Mouse (Mus musculus) embryonic facial prominence, embryonic 11.5 days (tissue): ENCODE data around the gene Tle6. TPM values are rescaled to one million over a fixed set of nuclear protein-coding genes. Genes with fewer than 3 reads are reported as not detected.
A peak's percentile ranks its signal among the peaks of the same experiment; 100 is the strongest.

Experiments
- ATAC-seq: fragments of 200-750 bp; cut with Nextera tagmentation; replicated peaks from 2 replicates; pipeline ENCODE4 v1.8.0; 2017; ENCODE audit warnings: low read depth; ENCODE audit not compliant: insufficient number of reproducible peaks, low FRiP score, low TSS enrichment
- DNase-seq: peaks from one replicate; pipeline ENCODE4 v3.0.0-alpha.2; 2015; ENCODE audit warnings: low spot score
- H3K27ac ChIP-seq: fragments of 300-500 bp; sonication (generic); replicated peaks from 2 replicates; pipeline ENCODE4 v1.5.1; 2014; ENCODE audit warnings: mild to moderate bottlenecking, low read depth, low read length, control low read depth
- H3K27me3 ChIP-seq: fragments of 300-500 bp; sonication (generic); 2 replicates; pipeline ENCODE4 v1.6.1; 2014; ENCODE audit warnings: mild to moderate bottlenecking, low read length, moderate library complexity, mixed read lengths; ENCODE audit not compliant: control insufficient read depth, insufficient read depth
- H3K36me3 ChIP-seq: fragments of 300-500 bp; sonication (generic); replicated peaks from 2 replicates; pipeline ENCODE4 v1.6.1; 2014; ENCODE audit warnings: low read depth, mild to moderate bottlenecking, low read length, moderate library complexity, mixed read lengths; ENCODE audit not compliant: control insufficient read depth, insufficient read depth
- H3K4me1 ChIP-seq: fragments of 300-500 bp; sonication (generic); 2 replicates; pipeline ENCODE4 v1.6.1; 2014; ENCODE audit warnings: low read length, mixed read lengths; ENCODE audit not compliant: control insufficient read depth, insufficient read depth
- H3K4me2 ChIP-seq: fragments of 300-500 bp; sonication (generic); 2 replicates; pipeline ENCODE4 v1.6.1; 2014; ENCODE audit warnings: low read depth, mild to moderate bottlenecking, control low read depth, low read length, moderate library complexity
- H3K4me3 ChIP-seq: fragments of 300-500 bp; sonication (generic); 2 replicates; pipeline ENCODE4 v1.5.1; 2014; ENCODE audit warnings: low read depth, low read length, control low read depth
- H3K9ac ChIP-seq: fragments of 300-500 bp; sonication (generic); replicated peaks from 2 replicates; pipeline ENCODE4 v1.6.1; 2014; ENCODE audit warnings: mild to moderate bottlenecking, control low read depth, low read length
- H3K9me3 ChIP-seq: fragments of 300-500 bp; sonication (generic); replicated peaks from 2 replicates; pipeline ENCODE4 v1.6.1; 2016; ENCODE audit warnings: mild to moderate bottlenecking, low read length, inconsistent platforms, mixed read lengths; ENCODE audit not compliant: control insufficient read depth
- WGBS: fragments of 180-500 bp; shearing (Covaris S2); extraction: QIAGEN DNeasy Blood & Tissue Kit; methylation state at CpG from one replicate; pipeline ENCODE4 v1.1.7; 2014; 5-methylcytosine and 5-hydroxymethylcytosine counted together
- polyA plus RNA-seq: library from polyadenylated mRNA; unstranded; fragments of >200 nt; fragmentation: Nextera tagmentation; extraction: Ambion mirVana; gene quantifications from 2 replicates; pipeline ENCODE4 v1.2.1, GENCODE M21; 2014

Tle6 gene
- polyA plus RNA-seq, 1 experiment from 2014 or later = 7.1 TPM

- peaks cover 5% of the 10 kb centered on the region for H3K4me1 ChIP-seq
- H3K4me3 ChIP-seq = peak within 1 kb of the TSS; percentile 75
- H3K4me2 ChIP-seq = peak within 1 kb of the TSS; percentile 84
- no peaks in the 10 kb centered on the region; the same call in 1 of the 2 replicates for H3K36me3 ChIP-seq
- peak within 1 kb of the TSS; percentile 85 for H3K9ac ChIP-seq
- WGBS = 2% methylated on average over 55 of the region's 59 CpGs
- DNase-seq (peak; percentile 99), ATAC-seq (peak; percentile 95)
- H3K27me3 ChIP-seq = no peaks in the 10 kb centered on the region
- peak within 1 kb of the TSS; percentile 67 for H3K27ac ChIP-seq
- no peaks in the 10 kb centered on the region for H3K9me3 ChIP-seq
These were observed 55.6 kb downstream of the Tle6 start, which contains the start of gene Gna11 for GRCm38 (mm10) chr10:81545161-81545747. Gna11 (minus strand) TSS chr10:81545190.

GRCm38 (mm10) chr10:81544296-81545160, 56.3 kb downstream of the Tle6 start:
- ATAC-seq = no peak; the same call in 1 of the 2 replicates
- no peaks in the 10 kb centered on the region; the same call in 1 of the 2 replicates for H3K36me3 ChIP-seq
- H3K4me3 ChIP-seq = peak overlapping the region; percentile 75
- H3K4me1 ChIP-seq = peaks cover 5% of the 10 kb centered on the region
- no peaks in the 10 kb centered on the region for H3K27me3 ChIP-seq
- DNase-seq = no peak
- WGBS = under 1% methylated on average over 76 of the region's 93 CpGs
- peak overlapping the region; percentile 84 for H3K4me2 ChIP-seq
- H3K9ac ChIP-seq = peak overlapping the region; percentile 85
- H3K9me3 ChIP-seq = no peaks in the 10 kb centered on the region
- no peak overlapping the region; the same call in 1 of the 2 replicates for H3K27ac ChIP-seq

DNA sequence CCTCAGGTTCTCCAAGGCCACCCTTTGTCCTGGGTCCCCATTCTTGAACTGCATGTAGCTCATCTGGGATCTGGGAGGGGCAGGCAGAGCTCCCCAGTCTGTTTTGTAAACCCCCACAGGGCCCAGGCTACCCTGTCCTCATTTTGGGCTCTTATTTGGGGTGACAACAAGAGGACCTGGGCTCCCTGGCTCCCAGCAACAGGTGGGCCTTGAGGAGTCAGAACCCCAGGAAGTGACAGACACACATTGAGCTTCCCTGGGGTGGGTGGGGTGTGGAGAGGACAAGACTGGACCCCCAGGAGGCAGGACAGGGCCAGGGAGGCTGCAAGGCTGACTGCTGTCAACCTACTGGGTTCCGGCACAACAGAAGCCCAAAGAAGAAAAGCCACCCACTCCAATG, 57.2 kb downstream of the Tle6 start:
- DNase-seq (no peak), ATAC-seq (no peak)
- Histone ChIP-seq H3K36me3 (no peaks in the 10 kb centered on the region; the same call in 1 of the 2 replicates), H3K4me2 (peak overlapping the region; percentile 84), H3K9ac (peak overlapping the region; percentile 85), H3K27ac (no peak overlapping the region), H3K9me3 (no peaks in the 10 kb centered on the region), H3K4me1 (peaks cover 5% of the 10 kb centered on the region), H3K27me3 (no peaks in the 10 kb centered on the region), H3K4me3 (peak overlapping the region; percentile 75)
- 64% methylated on average over 1 of the region's 1 CpGs for whole genome bisulfite sequencing

DNA sequence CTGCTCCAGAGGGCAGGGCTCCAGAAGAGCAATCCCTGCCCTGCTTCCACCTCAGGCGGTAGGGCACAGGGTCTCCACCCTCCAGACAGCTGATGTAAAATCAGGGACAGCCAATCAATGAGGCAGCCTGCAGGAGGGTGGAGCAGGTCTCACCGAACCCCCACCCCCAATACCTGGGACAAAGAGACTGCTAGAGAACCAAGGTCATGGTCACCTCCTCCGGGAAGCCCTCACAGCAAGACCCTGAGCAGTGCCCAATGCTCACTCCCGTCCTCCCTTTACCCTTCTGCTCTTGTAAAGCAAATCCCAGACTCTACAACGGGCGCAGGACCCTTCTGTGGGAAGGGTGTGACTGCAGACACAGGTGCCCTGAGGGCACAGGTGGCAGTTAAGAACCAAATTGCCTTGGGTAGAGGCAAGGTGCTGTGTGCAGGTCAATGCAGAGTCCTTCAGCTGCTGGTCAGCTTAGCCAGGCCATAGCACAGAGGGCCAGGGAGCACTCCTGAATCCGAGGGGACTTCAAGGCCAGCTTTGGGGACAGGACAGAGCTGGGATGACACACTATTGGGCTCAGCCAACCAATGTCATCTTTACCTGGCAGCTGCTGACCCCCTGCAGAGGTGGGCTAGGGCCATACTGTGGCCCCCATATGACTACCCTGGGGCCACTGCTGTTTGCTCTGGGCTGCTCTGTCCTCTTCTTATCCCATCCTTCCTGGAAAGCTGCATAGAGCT, 58.0 kb downstream of the Tle6 start:
- H3K27ac ChIP-seq = no peak overlapping the region
- H3K4me1 ChIP-seq = peaks cover 5% of the 10 kb centered on the region
- no peaks in the 10 kb centered on the region; the same call in 1 of the 2 replicates for H3K36me3 ChIP-seq
- DNase-seq = no peak
- WGBS = 76% methylated on average over 7 of the region's 7 CpGs
- no peak for ATAC-seq
- H3K27me3 ChIP-seq = no peaks in the 10 kb centered on the region
- 0 out of 2 replicates have a peak overlapping the region, but pooled peaks have one; percentile 18 for H3K9ac ChIP-seq
- no peak overlapping the region for H3K4me2 ChIP-seq
- H3K4me3 ChIP-seq = peak overlapping the region; percentile 6; the same call in 1 of the 2 replicates
- H3K9me3 ChIP-seq = no peaks in the 10 kb centered on the region

DNA sequence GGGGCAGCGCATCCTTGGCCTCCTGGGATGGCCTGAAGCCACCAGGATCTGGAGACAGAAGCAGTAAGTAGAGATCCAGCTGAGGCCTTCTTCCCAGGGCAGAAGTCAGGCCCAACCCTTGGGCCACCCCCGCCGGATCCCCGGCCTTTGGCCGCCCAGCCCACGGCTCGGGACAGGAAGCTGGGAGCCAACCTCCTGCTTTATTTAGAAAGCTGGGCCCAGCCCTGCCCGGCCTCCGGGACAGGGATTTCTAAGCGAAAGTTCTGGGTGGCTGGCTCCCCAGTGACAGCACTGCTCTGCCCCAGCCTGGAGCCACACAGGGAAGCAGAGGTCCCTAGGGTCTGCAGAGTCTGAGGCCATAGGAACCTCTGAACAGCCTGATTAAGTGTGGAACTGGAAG, 59.1 kb downstream of the Tle6 start:
- Histone ChIP-seq H3K9ac (no peak overlapping the region), H3K27ac (no peak overlapping the region), H3K4me3 (no peak overlapping the region), H3K4me1 (peaks cover 5% of the 10 kb centered on the region), H3K4me2 (no peak overlapping the region), H3K9me3 (no peaks in the 10 kb centered on the region), H3K27me3 (no peaks in the 10 kb centered on the region), H3K36me3 (no peaks in the 10 kb centered on the region; the same call in 1 of the 2 replicates)
- WGBS = 71% methylated on average over 10 of the region's 10 CpGs
- DNase-seq (no peak), ATAC-seq (no peak)

DNA sequence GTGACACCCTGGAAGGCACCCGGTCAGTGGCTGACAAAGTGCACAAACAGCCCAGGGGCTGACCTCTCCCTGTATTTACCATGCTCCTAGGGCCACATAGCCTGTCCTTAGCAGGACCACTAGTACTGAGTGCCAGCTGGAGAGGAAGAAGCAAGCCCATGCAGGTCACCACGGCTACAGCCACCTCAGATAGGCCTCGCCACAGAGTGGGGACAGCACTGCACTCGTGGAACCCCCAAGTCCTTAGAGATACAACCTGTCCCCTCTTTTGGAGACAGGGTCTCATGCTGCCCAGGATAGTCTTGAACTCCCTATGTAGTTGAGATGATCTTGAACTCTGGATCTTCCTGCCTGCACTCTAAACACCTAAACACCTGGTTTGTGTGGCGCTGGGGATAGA, 59.5 kb downstream of the Tle6 start:
- DNase-seq (no peak), ATAC-seq (no peak)
- no peaks in the 10 kb centered on the region; the same call in 1 of the 2 replicates for H3K36me3 ChIP-seq
- no peak overlapping the region for H3K4me3 ChIP-seq
- H3K4me1 ChIP-seq = peaks cover 5% of the 10 kb centered on the region
- WGBS = 89% methylated on average over 5 of the region's 5 CpGs
- no peak overlapping the region for H3K4me2 ChIP-seq
- H3K9me3 ChIP-seq = no peaks in the 10 kb centered on the region
- no peak overlapping the region for H3K9ac ChIP-seq
- no peaks in the 10 kb centered on the region for H3K27me3 ChIP-seq
- no peak overlapping the region for H3K27ac ChIP-seq
